Mouse (Mus musculus): ENCODE results near the gene Psen2. TPM values are rescaled to one million over a fixed set of nuclear protein-coding genes. Genes with fewer than 3 reads are reported as not detected.

The Psen2 gene
- total and polyA plus RNA-seq, 2 experiments from 2014 or later = 17.9 to 18.9 TPM

GRCm38 (mm10) chr1:180277563-180277962 is 14.3 kb upstream of the Psen2 start:
- H3K4me2 ChIP-seq (ENCODE audit: low read depth) = no peak overlapping the region
- no peak for TF ChIP-seq CTCF (IDR thresholded peaks at IDR 0.05; ENCODE audit: low read depth)
- no peaks in the 10 kb centered on the region for H3K27me3 ChIP-seq (ENCODE audit: insufficient read depth, low read length)
- no peaks in the 10 kb centered on the region for H3K9me3 ChIP-seq (ENCODE audit: low read length)
- 81% methylated on average over 9 of the region's 9 CpGs for WGBS
- no peaks in the 10 kb centered on the region for H3K36me3 ChIP-seq (ENCODE audit: insufficient read depth)
- ATAC-seq = no peak
- DNase-seq = no peak
- H3K27ac ChIP-seq (ENCODE audit: low read depth, low read length) = no peak overlapping the region
- H3K9ac ChIP-seq = no peak overlapping the region
- no peak overlapping the region for H3K4me3 ChIP-seq (ENCODE audit: low read depth, low read length)
- H3K4me1 ChIP-seq (ENCODE audit: insufficient read depth) = no peaks in the 10 kb centered on the region

DNA sequence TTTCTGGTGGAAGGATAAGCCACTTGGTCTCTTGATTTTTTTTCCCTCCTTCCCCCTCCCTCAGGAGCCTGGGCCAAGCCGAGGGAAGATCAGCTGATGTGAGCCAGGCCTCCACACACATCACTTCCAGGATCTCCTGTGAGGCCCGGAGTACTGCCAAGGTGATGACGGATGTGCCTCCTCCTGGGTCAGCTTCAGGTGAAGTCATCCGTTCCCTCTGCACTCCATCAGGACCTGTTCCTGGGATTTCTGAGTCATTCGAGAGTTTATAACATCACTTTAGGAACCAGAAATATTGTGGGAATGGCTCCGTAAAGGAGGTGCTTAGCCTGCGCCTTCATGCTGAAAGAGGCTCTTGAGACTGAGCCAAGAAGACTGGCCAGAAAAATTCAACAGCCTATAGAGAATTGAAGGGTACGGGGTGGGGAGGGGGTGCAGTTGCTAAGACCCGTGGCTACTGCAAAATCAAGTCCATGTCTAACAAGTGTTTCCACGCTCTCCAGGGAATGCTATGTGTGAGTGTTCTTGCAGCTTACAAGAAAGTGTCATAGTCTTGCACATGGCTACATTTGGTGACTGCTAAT is 11.6 kb upstream of the Psen2 start:
- Histone ChIP-seq H3K9ac (no peak overlapping the region), H3K4me2 (ENCODE audit: low read depth) (no peak overlapping the region), H3K27me3 (ENCODE audit: insufficient read depth, low read length) (no peaks in the 10 kb centered on the region), H3K4me3 (ENCODE audit: low read depth, low read length) (no peak overlapping the region), H3K4me1 (ENCODE audit: insufficient read depth) (no peaks in the 10 kb centered on the region), H3K9me3 (ENCODE audit: low read length) (no peaks in the 10 kb centered on the region), H3K36me3 (ENCODE audit: insufficient read depth) (no peaks in the 10 kb centered on the region), H3K27ac (ENCODE audit: low read depth, low read length) (no peak overlapping the region)
- WGBS = 81% methylated on average over 10 of the region's 10 CpGs
- TF ChIP-seq CTCF (IDR thresholded peaks at IDR 0.05; ENCODE audit: low read depth) = no peak
- ATAC-seq = no peak
- DNase-seq = no peak

GRCm38 (mm10) chr1:180269033-180269432 is 5.8 kb upstream of the Psen2 start:
- H3K4me2 ChIP-seq (ENCODE audit: low read depth) = no peak overlapping the region
- DNase-seq = no peak
- H3K27ac ChIP-seq (ENCODE audit: low read depth, low read length) = no peak overlapping the region
- no peak overlapping the region for H3K9ac ChIP-seq
- H3K27me3 ChIP-seq (ENCODE audit: insufficient read depth, low read length) = no peaks in the 10 kb centered on the region
- H3K9me3 ChIP-seq (ENCODE audit: low read length) = no peaks in the 10 kb centered on the region
- 91% methylated on average over 2 of the region's 2 CpGs for WGBS
- no peaks in the 10 kb centered on the region for H3K4me1 ChIP-seq (ENCODE audit: insufficient read depth)
- H3K36me3 ChIP-seq (ENCODE audit: insufficient read depth) = no peaks in the 10 kb centered on the region
- H3K4me3 ChIP-seq (ENCODE audit: low read depth, low read length) = no peak overlapping the region
- no peak for TF ChIP-seq CTCF (IDR thresholded peaks at IDR 0.05; ENCODE audit: low read depth)
- no peak; the same call in 1 of the 2 replicates for ATAC-seq

DNA sequence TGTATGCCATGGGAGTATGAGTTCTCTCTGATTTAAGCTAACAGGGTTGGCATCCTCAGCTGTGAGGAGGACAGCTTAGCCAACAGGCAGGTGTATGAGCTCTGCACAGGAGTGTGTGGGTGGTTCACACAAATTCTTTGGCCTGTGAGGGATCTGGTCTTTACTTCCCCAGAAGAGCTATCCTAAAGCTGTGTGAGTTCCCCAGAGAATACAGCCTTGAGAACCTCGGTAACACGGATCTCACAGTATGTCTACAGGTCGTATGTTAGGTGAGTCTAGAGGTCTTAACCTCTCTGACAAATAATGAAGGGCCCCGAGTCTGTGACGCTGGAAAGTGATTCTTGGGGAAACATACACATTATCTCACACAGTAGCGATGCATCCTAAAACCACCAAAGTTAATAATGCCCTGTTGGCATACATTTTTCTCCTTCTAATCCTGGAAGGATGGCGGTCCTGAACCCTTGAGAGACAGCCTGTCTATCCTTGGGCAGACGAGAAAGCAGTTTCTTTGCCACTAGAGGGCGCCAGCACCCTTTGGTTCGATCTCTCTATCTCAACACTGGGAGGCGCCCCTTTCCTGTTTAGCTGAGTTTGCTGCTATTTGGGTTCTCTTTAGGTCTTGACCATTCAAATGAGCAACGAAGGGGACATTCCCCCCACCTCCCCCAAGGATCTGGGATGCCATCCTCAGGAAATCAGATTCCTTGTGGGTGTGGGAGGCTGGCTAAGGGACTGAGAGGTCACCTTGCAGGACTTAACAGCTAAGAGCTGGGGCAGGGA is 5.2 kb upstream of the Psen2 start:
- Histone ChIP-seq H3K9ac (no peak overlapping the region), H3K4me2 (ENCODE audit: low read depth) (no peak overlapping the region), H3K36me3 (ENCODE audit: insufficient read depth) (no peaks in the 10 kb centered on the region), H3K9me3 (ENCODE audit: low read length) (no peaks in the 10 kb centered on the region), H3K4me3 (ENCODE audit: low read depth, low read length) (no peak overlapping the region), H3K4me1 (ENCODE audit: insufficient read depth) (no peaks in the 10 kb centered on the region), H3K27ac (ENCODE audit: low read depth, low read length) (no peak overlapping the region), H3K27me3 (ENCODE audit: insufficient read depth, low read length) (no peaks in the 10 kb centered on the region)
- peak; percentile 100 for TF ChIP-seq CTCF (IDR thresholded peaks at IDR 0.05; ENCODE audit: low read depth)
- DNase-seq = peak; percentile 93
- 18% methylated on average over 12 of the region's 12 CpGs for WGBS
- ATAC-seq = peak; percentile 93

DNA sequence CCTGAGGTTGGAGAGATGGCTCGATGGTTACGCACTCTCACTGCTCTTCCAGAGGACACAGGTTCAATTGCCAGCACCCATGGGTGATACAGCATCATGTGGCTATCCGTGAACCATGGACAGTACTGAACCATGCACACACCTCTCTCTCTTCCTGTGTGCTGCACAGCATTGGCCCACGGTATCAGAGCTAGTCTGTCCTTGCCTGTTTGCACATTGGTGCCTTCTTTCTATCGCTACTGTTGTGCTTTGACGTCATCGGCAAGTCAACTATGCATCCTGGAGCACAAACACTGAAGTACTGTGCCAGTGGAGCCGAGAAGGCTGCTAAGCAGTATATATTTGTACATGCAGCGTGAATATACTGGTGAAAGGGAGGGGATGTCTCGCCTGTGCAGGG is 3.9 kb upstream of the Psen2 start:
- TF ChIP-seq CTCF (IDR thresholded peaks at IDR 0.05; ENCODE audit: low read depth) = no peak
- WGBS = 68% methylated on average over 10 of the region's 10 CpGs
- H3K4me1 ChIP-seq (ENCODE audit: insufficient read depth) = no peaks in the 10 kb centered on the region
- H3K9me3 ChIP-seq (ENCODE audit: low read length) = no peaks in the 10 kb centered on the region
- no peak overlapping the region for H3K9ac ChIP-seq
- no peak overlapping the region for H3K4me2 ChIP-seq (ENCODE audit: low read depth)
- no peaks in the 10 kb centered on the region for H3K36me3 ChIP-seq (ENCODE audit: insufficient read depth)
- no peak overlapping the region for H3K27ac ChIP-seq (ENCODE audit: low read depth, low read length)
- ATAC-seq = no peak
- no peak overlapping the region for H3K4me3 ChIP-seq (ENCODE audit: low read depth, low read length)
- H3K27me3 ChIP-seq (ENCODE audit: insufficient read depth, low read length) = no peaks in the 10 kb centered on the region
- DNase-seq = no peak

- WGBS = 10% methylated on average over 7 of the region's 7 CpGs
- Histone ChIP-seq H3K27me3 (ENCODE audit: insufficient read depth, low read length) (no peaks in the 10 kb centered on the region), H3K9ac (no peak overlapping the region), H3K4me3 (ENCODE audit: low read depth, low read length) (no peak overlapping the region), H3K27ac (ENCODE audit: low read depth, low read length) (no peak overlapping the region), H3K4me2 (ENCODE audit: low read depth) (0 out of 2 replicates have a peak overlapping the region, but pooled peaks have one; percentile 10), H3K36me3 (ENCODE audit: insufficient read depth) (no peaks in the 10 kb centered on the region), H3K9me3 (ENCODE audit: low read length) (no peaks in the 10 kb centered on the region), H3K4me1 (ENCODE audit: insufficient read depth) (no peaks in the 10 kb centered on the region)
- no peak for ATAC-seq
- no peak for TF ChIP-seq CTCF (IDR thresholded peaks at IDR 0.05; ENCODE audit: low read depth)
- no peak for DNase-seq
Measured at GRCm38 (mm10) chr1:180265399-180265798, 2.2 kb upstream of the Psen2 start.

DNA sequence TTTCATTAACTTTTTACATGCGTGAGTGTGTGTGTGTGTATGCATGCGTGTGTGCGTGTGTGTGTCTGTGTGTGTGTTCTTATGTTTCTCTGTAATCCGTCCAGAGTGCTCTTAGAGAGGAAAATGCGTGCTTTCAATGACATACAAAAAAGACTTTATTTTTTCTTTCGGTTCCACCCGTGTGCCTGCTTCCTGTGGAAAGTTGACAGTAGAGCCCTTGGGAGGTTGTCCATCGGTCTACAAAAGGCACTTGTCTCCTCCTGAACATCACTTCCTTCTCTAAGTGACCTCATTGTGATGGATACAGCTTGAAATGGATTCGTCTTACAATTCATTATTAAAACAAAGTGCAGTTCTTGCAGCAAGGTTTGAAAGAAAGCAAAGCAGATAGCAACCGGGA is 1.6 kb upstream of the Psen2 start:
- Histone ChIP-seq H3K9ac (no peak overlapping the region), H3K4me2 (ENCODE audit: low read depth) (0 out of 2 replicates have a peak overlapping the region, but pooled peaks have one; percentile 10)
- WGBS = 58% methylated on average over 10 of the region's 10 CpGs

More for the DNA sequence above, 1.6 kb upstream of the Psen2 start:
- ATAC-seq (no peak), DNase-seq (no peak)
- Histone ChIP-seq H3K9me3 (ENCODE audit: low read length) (no peaks in the 10 kb centered on the region), H3K36me3 (ENCODE audit: insufficient read depth) (no peaks in the 10 kb centered on the region), H3K27ac (ENCODE audit: low read depth, low read length) (no peak overlapping the region), H3K4me3 (ENCODE audit: low read depth, low read length) (no peak overlapping the region), H3K4me1 (ENCODE audit: insufficient read depth) (no peaks in the 10 kb centered on the region), H3K27me3 (ENCODE audit: insufficient read depth, low read length) (no peaks in the 10 kb centered on the region)
- TF ChIP-seq CTCF (IDR thresholded peaks at IDR 0.05; ENCODE audit: low read depth) = no peak

Measured in forebrain, postnatal 0 days (tissue).